Mouse (Mus musculus): Measurements from ENCODE around the gene Tcte1.

Tcte1 gene

GRCm38 (mm10) chr17:45548541-45549512 lies 25.6 kb downstream of the Tcte1 start:
- DNase-seq = peak; percentile 80

DNA sequence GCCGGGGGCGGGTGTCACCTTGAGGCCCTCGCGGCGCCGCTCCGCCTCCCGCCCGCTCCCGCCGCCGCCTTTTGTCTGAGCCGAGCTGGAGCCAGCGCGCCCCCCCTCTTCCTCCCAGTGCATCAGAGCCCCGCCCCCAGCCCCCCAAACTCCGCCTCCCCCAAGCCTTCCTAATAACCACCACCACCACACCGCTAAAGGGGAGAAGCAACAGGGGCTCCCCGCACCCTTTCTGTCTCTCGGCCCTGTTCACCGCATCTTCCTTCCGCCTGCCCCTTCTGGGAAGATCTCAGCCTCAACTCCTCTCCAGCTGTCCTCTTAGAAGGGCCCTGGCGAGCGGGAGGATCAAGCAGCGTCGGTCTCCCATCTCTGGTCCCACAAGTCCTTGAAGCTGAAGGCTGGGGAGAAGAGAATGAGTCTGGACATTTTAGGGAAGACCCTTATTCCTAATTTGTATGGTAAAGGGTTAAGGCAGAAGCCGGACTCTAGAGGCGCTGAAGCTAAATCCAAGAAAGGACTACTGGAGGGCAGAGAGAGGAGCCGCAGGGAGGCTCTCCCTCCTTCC lies 26.5 kb downstream of the Tcte1 start, which contains the start of gene Tmem151b:
Tmem151b (minus strand) TSS at position 61 of the 565 bp plus-strand sequence.
- peak; percentile 74 for DNase-seq

GRCm38 (mm10) chr17:45550253-45550652 lies 27.0 kb downstream of the Tcte1 start:
- DNase-seq = no peak

DNA sequence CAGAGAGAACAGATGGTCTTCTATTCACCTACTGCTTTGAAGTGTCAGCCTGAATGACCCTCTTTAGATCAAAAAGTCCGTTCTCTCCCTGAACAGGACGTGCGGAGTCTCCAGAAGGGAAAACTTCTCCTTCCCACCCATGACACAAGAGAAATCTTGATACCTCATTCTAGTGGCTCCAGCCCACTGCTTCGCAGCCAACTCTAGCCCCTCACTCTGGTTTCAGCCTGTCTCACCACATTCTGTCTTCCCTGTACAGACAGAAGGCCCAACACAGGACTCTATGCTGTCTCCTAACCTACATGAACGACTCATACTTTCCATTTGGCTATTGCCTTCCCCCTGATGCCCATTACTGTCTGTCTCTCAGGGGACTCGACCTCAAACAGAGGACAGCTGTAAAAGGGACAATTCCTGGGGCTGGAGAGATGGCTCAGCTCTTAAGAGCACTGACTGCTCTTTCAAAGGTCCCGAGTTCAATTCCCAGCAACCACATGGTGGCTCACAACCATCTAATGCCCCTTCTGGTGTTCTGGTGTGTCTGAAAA lies 28.1 kb downstream of the Tcte1 start:
- no peak for DNase-seq

GRCm38 (mm10) chr17:45551816-45552451 lies 28.7 kb downstream of the Tcte1 start:
- peak; percentile 82 for DNase-seq

- no peak for DNase-seq
Observed at GRCm38 (mm10) chr17:45553065-45553464, 29.8 kb downstream of the Tcte1 start.

DNA sequence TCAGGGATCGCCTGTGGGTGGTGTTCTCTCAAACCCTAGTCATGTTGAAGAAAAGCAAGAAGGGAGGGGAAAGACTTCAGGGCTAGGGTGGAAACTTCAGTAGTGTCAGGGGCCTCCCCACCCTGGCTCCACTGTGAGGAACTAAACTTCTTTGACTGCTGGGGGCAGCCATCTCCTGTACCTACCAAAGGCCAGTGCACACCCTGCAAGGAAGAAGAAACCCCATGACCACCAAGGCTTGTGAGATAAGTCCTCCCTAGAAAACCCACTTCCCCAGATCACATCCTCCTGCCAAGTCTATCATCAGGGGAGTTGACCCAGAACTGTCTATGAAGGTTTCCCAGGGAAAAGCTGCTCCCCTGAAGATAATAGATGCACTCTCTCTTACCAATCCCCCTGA lies 31.2 kb downstream of the Tcte1 start:
- no peak for DNase-seq

- peak; percentile 95 for DNase-seq
Observed at GRCm38 (mm10) chr17:45555452-45556106, 32.3 kb downstream of the Tcte1 start, which contains the start of gene Nfkbie. Gene Nfkbie (plus strand): TSS chr17:45555703.

DNA sequence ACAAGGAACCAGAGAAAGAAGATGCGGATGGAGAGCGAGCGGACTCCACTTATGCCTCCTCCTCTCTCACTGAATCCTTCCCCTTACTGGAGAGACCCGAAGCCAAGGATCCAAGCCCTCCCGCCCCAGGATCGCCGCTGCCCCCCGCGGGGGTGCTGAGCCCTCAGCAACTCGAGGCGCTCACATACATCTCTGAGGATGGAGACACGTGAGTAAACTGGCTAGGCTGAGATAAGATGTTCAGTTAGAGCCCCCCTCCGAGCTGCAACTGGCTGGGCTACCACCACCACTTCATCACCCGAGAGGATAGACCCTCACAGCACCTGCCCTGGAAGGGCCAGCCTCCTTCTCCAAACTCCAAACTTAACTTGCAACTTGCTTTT lies 32.9 kb downstream of the Tcte1 start:
- no peak for DNase-seq

DNA sequence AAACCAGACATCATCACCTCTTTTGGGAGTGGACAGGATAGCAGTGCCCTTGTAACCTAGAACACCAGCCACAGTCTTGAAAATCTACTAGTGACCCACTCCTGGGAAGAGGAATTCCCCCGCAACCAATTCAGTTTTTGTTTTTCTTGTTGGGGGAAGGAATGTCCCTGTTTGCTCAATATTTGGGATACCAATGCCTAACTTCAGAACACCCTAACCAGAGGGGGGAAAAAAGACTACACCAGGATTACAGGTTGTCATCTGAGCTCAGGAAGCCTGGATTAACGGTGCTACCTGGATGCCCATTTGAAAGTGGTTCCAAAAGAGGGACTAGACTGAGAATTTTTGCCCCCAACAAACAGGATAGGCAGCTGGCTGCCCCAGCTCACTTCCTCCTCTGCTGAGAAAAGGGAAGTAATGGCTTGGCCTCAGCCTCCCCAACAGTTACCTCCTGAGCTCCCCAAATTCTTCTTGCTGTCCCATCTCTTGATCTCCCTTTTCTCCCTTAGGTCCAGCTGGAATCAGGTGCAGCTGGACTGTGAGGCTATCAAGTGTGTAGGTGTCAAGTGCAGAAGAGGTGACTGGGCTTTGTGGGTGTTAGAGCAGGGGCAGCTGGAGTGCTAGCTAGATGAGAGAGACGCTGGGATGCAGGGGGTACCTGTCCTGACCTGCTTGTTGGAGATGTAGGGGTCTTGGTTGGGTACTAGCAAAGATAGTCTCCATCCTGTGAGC lies 33.4 kb downstream of the Tcte1 start:
- no peak for DNase-seq

DNA sequence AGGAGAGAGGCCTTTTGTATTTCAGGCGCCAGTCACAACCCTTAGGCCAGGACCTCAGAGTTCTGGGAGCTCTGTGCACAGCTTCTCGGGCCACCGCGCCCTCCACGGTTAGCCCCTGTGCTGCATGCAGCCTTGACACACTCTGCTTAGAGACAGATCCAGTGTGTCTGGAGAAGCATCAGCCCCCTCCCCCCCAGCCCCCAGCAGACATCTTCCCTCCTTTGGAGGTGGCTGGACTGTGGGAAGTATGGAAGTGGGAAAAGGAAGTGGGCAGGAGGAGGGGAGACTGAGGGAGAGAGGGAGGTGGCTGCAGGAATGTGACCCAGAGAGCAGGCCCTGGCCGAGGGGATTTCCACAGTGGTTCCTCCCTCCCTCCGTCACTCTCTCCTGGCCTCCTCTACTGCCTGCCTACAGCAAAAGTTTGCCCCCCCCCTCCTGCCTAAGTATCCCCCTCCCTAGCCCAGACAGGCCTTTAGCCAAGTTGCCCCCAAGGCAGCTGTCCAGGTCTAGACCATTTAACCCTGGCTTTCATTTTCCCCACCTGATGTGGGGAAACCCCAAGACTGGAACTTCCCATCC lies 34.1 kb downstream of the Tcte1 start:
- DNase-seq = no peak

GRCm38 (mm10) chr17:45557998-45558862 lies 35.0 kb downstream of the Tcte1 start:
- no peak for DNase-seq

DNA sequence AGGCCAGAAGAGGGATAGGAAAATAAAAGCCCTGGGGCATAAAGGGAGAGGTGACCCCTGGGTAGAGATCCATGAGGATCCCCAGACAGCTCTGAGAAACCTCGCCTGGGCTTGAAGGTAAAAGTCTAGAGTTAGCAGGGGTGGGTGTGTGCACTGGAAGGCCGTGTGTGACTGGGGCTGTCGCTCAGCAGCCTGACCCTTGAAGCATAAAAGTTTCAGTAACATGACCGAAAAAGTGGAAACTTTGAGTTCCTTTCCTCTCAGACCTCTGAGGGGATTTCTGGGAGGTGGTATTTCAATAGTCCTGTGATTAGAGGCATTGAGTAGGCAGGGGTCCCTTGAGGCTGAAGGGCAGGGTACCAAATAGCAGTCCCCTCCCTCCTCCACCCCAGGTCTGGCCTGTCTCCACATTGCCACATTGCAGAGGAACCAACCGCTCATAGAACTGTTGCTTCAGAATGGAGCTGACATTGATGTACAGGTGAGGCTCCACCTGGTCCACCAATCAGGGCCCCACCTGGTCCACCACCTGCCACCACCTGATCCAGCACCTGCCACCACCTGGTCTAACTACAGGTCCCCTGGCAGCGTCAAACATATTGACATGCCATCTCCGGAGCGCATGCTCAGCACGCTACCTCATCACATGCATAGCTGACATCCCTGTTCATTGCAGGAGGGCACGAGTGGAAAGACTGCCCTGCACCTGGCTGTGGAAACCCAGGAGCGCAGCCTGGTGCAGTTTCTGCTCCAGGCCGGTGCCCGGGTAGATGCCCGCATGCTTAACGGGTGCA lies 36.7 kb downstream of the Tcte1 start:
- DNase-seq = no peak

DNA sequence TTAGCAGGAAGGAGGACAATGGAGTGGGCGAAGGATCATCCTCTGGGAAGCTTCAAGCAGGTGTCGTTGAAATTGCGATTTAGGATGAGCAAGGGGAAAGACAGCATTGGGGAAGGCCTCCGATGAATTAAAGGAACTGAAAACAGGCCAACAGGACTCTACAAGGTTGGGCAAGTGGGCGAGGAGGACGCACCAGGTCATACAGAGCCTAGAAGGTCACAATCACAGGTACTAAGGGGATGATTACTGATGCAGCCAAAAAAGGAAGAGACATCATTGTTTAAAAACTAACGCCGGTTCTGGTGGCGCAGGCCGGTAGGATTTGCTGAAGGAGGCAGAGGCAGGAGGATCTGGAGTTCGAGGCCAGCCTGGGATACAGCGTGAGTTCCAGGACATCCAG lies 40.0 kb downstream of the Tcte1 start:
- no peak for DNase-seq

DNA sequence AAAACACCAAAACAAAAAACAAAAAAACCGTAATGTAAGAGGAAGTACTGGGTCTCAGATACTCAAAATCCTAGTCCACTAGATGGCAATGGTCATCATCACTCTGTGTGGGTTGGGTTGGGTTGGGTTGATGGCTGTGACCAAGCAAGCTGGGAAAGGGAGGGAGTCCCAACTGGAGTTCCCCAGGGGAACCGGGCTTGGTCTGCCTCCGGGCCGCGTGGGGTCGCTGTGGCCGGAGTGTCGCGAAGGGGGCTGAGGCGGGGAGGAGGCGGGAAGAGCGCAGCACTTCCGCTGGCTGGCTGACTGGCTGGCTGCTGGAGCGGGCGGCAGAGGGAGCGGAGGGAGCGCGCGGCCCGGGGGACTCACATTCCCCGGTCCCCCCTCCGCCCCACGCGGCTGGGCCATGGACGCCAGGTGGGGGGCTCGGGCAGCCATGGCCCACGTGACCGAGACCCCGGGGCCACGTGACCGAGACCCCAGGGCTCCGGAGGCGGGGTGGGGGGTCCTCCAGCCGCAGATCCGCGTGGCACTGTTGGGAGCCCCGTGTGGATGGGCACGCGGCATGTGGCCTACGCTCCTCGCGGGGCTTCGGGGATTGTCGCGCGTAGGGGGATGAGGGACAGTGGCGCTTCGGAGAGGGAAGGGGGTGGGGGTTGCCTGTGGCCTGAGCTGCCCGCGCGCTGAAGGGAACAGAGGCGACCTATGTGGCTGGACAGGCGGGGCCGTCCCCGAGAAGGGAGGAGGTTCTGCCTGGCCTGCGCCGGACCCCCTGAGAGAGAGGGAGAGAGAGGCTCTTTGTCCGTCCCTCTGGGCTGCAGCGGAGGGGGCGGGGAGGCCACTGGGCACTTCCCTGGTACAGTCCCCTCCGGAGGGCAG lies 40.7 kb downstream of the Tcte1 start, which contains the start of gene Slc35b2:
Slc35b2 (plus strand) TSS at position 220 of the 876 bp plus-strand sequence.
- DNase-seq = peak; percentile 97

GRCm38 (mm10) chr17:45564531-45565084 lies 41.4 kb downstream of the Tcte1 start:
- DNase-seq = peak; percentile 38

DNA sequence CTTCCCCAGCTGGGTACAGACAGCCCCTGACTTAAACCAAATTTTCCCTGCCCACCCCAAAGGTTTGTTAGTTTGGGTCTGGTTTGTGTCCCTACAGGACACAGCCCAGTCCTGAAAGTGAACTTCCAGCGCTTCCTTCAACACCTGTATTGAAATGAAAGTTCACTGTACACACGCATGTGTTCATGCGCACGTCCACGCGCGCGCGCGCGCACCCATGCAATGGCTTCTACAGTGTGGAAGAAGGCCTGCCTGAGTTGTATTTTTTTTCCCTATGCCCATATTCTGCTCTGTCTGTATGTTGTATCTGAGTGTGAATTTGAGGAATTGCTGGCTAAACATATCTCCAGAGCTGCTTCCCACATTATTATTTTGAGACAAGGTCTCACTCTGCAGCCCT lies 41.9 kb downstream of the Tcte1 start:
- no peak for DNase-seq

DNA sequence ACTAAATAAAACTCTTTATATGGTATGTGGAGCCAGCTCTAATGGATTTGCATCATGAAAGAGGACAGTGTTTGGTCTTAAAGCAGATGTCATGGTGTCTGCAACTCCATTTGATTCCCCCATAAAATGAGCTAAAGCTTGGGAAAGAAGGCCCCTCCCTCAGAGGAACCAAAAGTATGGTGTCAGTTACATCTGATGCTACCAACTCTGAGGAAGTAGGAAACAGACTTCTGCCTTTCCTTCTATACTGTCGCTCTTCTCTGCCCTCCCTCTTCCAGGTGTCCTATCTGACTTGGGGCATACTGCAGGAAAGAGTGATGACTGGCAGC lies 42.8 kb downstream of the Tcte1 start:
- no peak for DNase-seq

Measured in retina, postnatal 1 day (tissue).